Mouse (Mus musculus) left cerebral cortex, adult 8-10 months (tissue): Measurements from ENCODE around the gene Dpp6. TPM values are rescaled to one million over a fixed set of nuclear protein-coding genes. Genes with fewer than 3 reads are reported as not detected.

Experiments
- DNase-seq, 2 experiments: peaks; one replicate each; pipeline ENCODE4 v3.0.0; 2022; ENCODE audit warnings: low spot score in 2 of 2
- total RNA-seq, 4 experiments: library from RNA; stranded (reverse); gene quantifications; 2 replicates each; pipeline ENCODE4 v1.2.4; 2022

Gene Dpp6
- total RNA-seq, 4 experiments from 2014 or later: 164 to 183 (median 169) TPM

- no peak for DNase-seq
Measured at GRCm38 (mm10) chr5:27194157-27194556, 377.2 kb downstream of the Dpp6 start.

- no peak for DNase-seq
Measured at GRCm38 (mm10) chr5:27194975-27195374, 378.0 kb downstream of the Dpp6 start.

- DNase-seq: peak in 1 of 2 experiments; percentile 78
Measured at GRCm38 (mm10) chr5:27200581-27201341, 383.8 kb downstream of the Dpp6 start.

GRCm38 (mm10) chr5:27203131-27203530, 386.1 kb downstream of the Dpp6 start:
- DNase-seq: peak in 1 of 2 experiments; percentile 20

- peak in 1 of 2 experiments; percentile 21 for DNase-seq
Measured at GRCm38 (mm10) chr5:27204721-27205120, 387.7 kb downstream of the Dpp6 start.

- no peak for DNase-seq
Measured at GRCm38 (mm10) chr5:27205754-27206153, 388.8 kb downstream of the Dpp6 start.

- no peak for DNase-seq
Measured at GRCm38 (mm10) chr5:27206213-27206612, 389.2 kb downstream of the Dpp6 start.

GRCm38 (mm10) chr5:27220116-27220515, 403.1 kb downstream of the Dpp6 start:
- no peak for DNase-seq

GRCm38 (mm10) chr5:27242078-27242477, 425.1 kb downstream of the Dpp6 start:
- DNase-seq: no peak

- DNase-seq: no peak
Measured at GRCm38 (mm10) chr5:27243226-27243625, 426.2 kb downstream of the Dpp6 start.

- no peak for DNase-seq
Measured at GRCm38 (mm10) chr5:27247793-27248192, 430.8 kb downstream of the Dpp6 start.

GRCm38 (mm10) chr5:27248685-27249084, 431.7 kb downstream of the Dpp6 start:
- no peak for DNase-seq

- DNase-seq: no peak
Measured at GRCm38 (mm10) chr5:27249951-27250350, 432.9 kb downstream of the Dpp6 start.

GRCm38 (mm10) chr5:27250906-27251305, 433.9 kb downstream of the Dpp6 start:
- DNase-seq: no peak

- DNase-seq: no peak
Measured at GRCm38 (mm10) chr5:27251361-27251760, 434.4 kb downstream of the Dpp6 start.

- no peak for DNase-seq
Measured at GRCm38 (mm10) chr5:27255247-27255646, 438.2 kb downstream of the Dpp6 start.

- no peak for DNase-seq
Measured at GRCm38 (mm10) chr5:27258636-27259035, 441.6 kb downstream of the Dpp6 start.

- DNase-seq: peak; percentile 68 to 79
Measured at GRCm38 (mm10) chr5:27261746-27262727, 445.0 kb downstream of the Dpp6 start.

- DNase-seq: no peak
Measured at GRCm38 (mm10) chr5:27262751-27263150, 445.7 kb downstream of the Dpp6 start.

GRCm38 (mm10) chr5:27265281-27265680, 448.3 kb downstream of the Dpp6 start:
- no peak for DNase-seq

- no peak for DNase-seq
Measured at GRCm38 (mm10) chr5:27271336-27271735, 454.3 kb downstream of the Dpp6 start.

GRCm38 (mm10) chr5:27274781-27275395, 457.9 kb downstream of the Dpp6 start:
- DNase-seq: no peak
